8 mouse cellular contexts compared by ENCODE assay signal in the genomic region with DNA sequence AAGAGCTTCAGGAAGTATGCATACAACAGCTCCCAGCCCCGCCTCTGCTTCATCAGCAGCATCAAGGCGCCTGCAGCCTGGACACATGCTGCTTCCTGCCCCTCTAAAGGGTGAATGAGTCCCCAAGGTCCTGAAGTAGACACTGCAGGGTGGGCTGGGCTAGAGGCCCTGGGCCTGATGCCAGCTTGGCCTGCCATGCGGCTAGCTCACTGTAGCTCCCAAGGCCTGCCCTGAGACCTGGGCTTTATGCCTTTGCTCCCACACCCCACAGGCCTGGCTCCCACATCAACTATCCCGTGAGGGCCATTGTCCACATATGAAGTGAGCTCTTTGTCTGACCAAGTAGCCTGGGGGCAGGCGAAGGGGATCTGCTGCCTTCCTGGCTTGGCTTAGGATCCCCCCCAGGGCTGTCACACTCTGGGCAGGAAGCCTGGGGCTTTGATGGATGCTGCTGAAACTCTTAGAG. TPM values are rescaled to one million over a fixed set of nuclear protein-coding genes. Genes with fewer than 3 reads are reported as not detected.
DNase-seq lines count a peak whose midpoint lies in the region; ATAC-seq and TF ChIP-seq lines count a peak whose summit lies in the region.

No protein-coding gene starts in this region.

- no peak for DNase-seq in lung, adult 2 months
- DNase-seq in embryonic facial prominence, embryonic 10.5 days (ENCODE audit: low spot score), result no peak
- peak; percentile 60 to 68 for DNase-seq in heart, postnatal 14 days
- peak; percentile 39 to 53 for DNase-seq in left cerebral cortex, postnatal 14 days (ENCODE audit: low spot score in 2 of 2)
- DNase-seq in right cerebral cortex, postnatal 4 days, result peak; percentile 51
- DNase-seq in B cell, adult 2 months, result no peak
- no peak for DNase-seq in urinary bladder, postnatal 10 days (ENCODE audit: low spot score)

- no peak overlapping the region for H3K9ac ChIP-seq in lung, embryonic 15.5 days

- intact Hi-C loops in heart, postnatal 14 days (cut with DNase I), result no loop called here
- intact Hi-C loops in left cerebral cortex, postnatal 14 days (cut with DNase I), result no loop called here

- peak overlapping the region; percentile 74 for H3K27ac ChIP-seq in lung, embryonic 15.5 days
- H3K27ac ChIP-seq in embryonic facial prominence, embryonic 10.5 days (replicated peaks), result peak overlapping the region; percentile 48

- no peak for TF ChIP-seq CTCF in lung, adult 2 months (IDR thresholded peaks at IDR 0.05; ENCODE audit: insufficient read depth, low read length)

- H3K4me2 ChIP-seq in lung, embryonic 15.5 days, result no peak overlapping the region; the same call in 1 of the 2 replicates

- peak; percentile 71 for ATAC-seq in lung, embryonic 15.5 days (ENCODE audit: borderline replicate concordance, extremely low read depth, low FRiP score, low TSS enrichment)

- H3K4me1 ChIP-seq in lung, embryonic 15.5 days, result peaks cover 33% of the 10 kb centered on the region
- peaks cover 22% of the 10 kb centered on the region for H3K4me1 ChIP-seq in lung, adult 2 months (ENCODE audit: control insufficient read depth, insufficient read depth, low read length)
- H3K4me1 ChIP-seq in embryonic facial prominence, embryonic 10.5 days, result peaks cover 14% of the 10 kb centered on the region

- H3K36me3 ChIP-seq in lung, embryonic 15.5 days, result 0 out of 2 replicates have a peak, but pooled peaks cover 7% of the 10 kb centered on the region
- H3K36me3 ChIP-seq in embryonic facial prominence, embryonic 10.5 days (replicated peaks), result peaks cover 92% of the 10 kb centered on the region

- no peaks in the 10 kb centered on the region for H3K27me3 ChIP-seq in lung, embryonic 15.5 days
- H3K27me3 ChIP-seq in embryonic facial prominence, embryonic 10.5 days (replicated peaks; ENCODE audit: low read depth, poor library complexity, severe bottlenecking), result no peaks in the 10 kb centered on the region

- H3K4me3 ChIP-seq in lung, embryonic 15.5 days, result no peak overlapping the region
- H3K4me3 ChIP-seq in lung, adult 2 months (replicated peaks; ENCODE audit: extremely low read depth, low read depth, low read length), result no peak overlapping the region
- H3K4me3 ChIP-seq in embryonic facial prominence, embryonic 10.5 days, result no peak overlapping the region

- TF ChIP-seq POLR2A in lung, adult 2 months (IDR thresholded peaks at IDR 0.05; ENCODE audit: borderline replicate concordance, extremely low read depth, low read depth, low read length), result no peak

- no peaks in the 10 kb centered on the region for H3K9me3 ChIP-seq in lung, embryonic 15.5 days
- no peaks in the 10 kb centered on the region for H3K9me3 ChIP-seq in embryonic facial prominence, embryonic 10.5 days

- 25% methylated on average over 5 of the region's 5 CpGs for WGBS in lung, embryonic 15.5 days
- WGBS in lung, adult 2 months, result 29% methylated on average over 5 of the region's 5 CpGs
- 57% methylated on average over 5 of the region's 5 CpGs for WGBS in embryonic facial prominence, embryonic 10.5 days

RNA-seq across cellular contexts. Expression of a gene that starts 20.1 kb away (rescaled TPM):
- 42.3 and 44.9 TPM in 2 replicates for polyA plus RNA-seq in lung, embryonic 15.5 days (2015; fragmentation: Nextera tagmentation; extraction: Ambion mirVana)
- 10.3 and 13.5 TPM in 2 replicates for polyA plus RNA-seq in lung, adult 2 months (2012; rRNA removed)
- 42.9 and 46.8 TPM in 2 replicates for polyA plus RNA-seq in embryonic facial prominence, embryonic 10.5 days (2016; fragmentation: Nextera tagmentation; extraction: Ambion mirVana)
- 10 to 100 TPM; 27.8 to 29.1 TPM for total RNA-seq in heart, postnatal 14 days (2021)
- 10 to 100 TPM; 27.0 to 31.4 TPM for total RNA-seq in left cerebral cortex, postnatal 14 days (2021)

Comparison
In these comparisons a context has a peak if more than half of its experiments do, and no peak if none do; other contexts are left out.
1. DNase-seq: peak in heart, postnatal 14 days (2 of 2), left cerebral cortex, postnatal 14 days (2 of 2) and right cerebral cortex, postnatal 4 days (single experiment); none in lung, adult 2 months (single experiment), embryonic facial prominence, embryonic 10.5 days (single experiment), B cell, adult 2 months (0 of 2) and urinary bladder, postnatal 10 days (single experiment).